Mouse (Mus musculus) embryonic fibroblast, embryonic 13.5 days (primary cell): ENCODE data around the gene Pfpl.

ENCODE experiments used
- CTCF ChIP-seq: IDR thresholded peaks from 2 replicates; pipeline ENCODE4 v1.5.1; 2011; ENCODE audit warnings: mild to moderate bottlenecking, control low read depth, low read length, moderate library complexity, borderline replicate concordance; ENCODE audit not compliant: insufficient read depth
- POLR2A ChIP-seq: IDR thresholded peaks from 2 replicates; pipeline ENCODE4 v1.6.1; 2011; ENCODE audit warnings: low read depth, mild to moderate bottlenecking, control low read depth, low read length, moderate library complexity

- no peak for TF ChIP-seq CTCF
- no peak for TF ChIP-seq POLR2A
Measured at GRCm38 (mm10) chr19:12445014-12445413, 17.3 kb downstream of the Pfpl start.
